Mouse (Mus musculus) bone marrow macrophage, adult 2 months (primary cell): ENCODE data around the gene Crlf1.

Experiments
- CTCF ChIP-seq: IDR thresholded peaks from 2 replicates; pipeline ENCODE4 v1.5.1; 2012; ENCODE audit warnings: low read depth, mild to moderate bottlenecking, low read length, moderate library complexity
- POLR2A ChIP-seq: IDR thresholded peaks from 2 replicates; pipeline ENCODE4 v1.6.1; 2012; ENCODE audit warnings: mild to moderate bottlenecking, low read depth, low read length, borderline replicate concordance

GRCm38 (mm10) chr8:70465701-70466100 is 27.3 kb upstream of the Crlf1 start:
- TF ChIP-seq POLR2A (no peak), CTCF (no peak)
